Mouse (Mus musculus): ENCODE data around the gene Atg5.

DNA sequence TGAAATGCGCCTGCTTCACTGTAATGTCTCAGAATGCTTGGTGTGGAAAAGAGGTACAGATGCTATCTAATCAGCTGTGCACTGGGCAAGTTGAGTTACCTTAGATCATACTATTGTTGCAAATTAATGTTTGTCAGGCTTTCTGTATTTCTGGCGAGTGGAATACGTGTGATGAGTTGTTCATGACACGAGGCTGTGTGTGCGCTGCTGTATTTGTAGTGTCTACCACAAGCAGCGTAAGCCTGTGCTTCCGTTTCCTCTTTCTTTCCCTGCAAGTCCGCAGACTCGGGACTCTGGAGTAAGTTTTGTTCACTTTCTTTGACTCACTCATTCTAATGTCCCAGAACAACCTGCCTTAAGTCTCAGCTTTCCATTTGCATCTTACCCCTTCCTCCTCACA is 58.9 kb downstream of the Atg5 start:
- no peak for TF ChIP-seq CTCF (IDR thresholded peaks at IDR 0.05; ENCODE audit: low read depth, low read length)
- TF ChIP-seq POLR2A (IDR thresholded peaks at IDR 0.05; ENCODE audit: insufficient read depth, low read length), result no peak
- no peak for TF ChIP-seq EP300 (IDR thresholded peaks at IDR 0.05; ENCODE audit: insufficient read depth, low read depth, low read length)

All from ES-Bruce4 (cell line).